Mouse (Mus musculus) layer of hippocampus, postnatal 10 days (tissue): ENCODE data around the gene Gripap1. TPM values are rescaled to one million over a fixed set of nuclear protein-coding genes. Genes with fewer than 3 reads are reported as not detected.

ENCODE experiments used
- DNase-seq, 2 experiments: peaks; one replicate each; pipeline ENCODE4 v3.0.0; 2021; ENCODE audit warnings: low spot score in 2 of 2
- microRNA-seq, 2 experiments: library from miRNA; unstranded; fragments of <30 nt; microRNA quantifications; one replicate each; pipeline ENCODE4 v1.2.0; 2021
- total RNA-seq, 2 experiments: library from RNA; stranded (reverse); gene quantifications; 2 replicates each; pipeline ENCODE4 v1.2.3; 2021

The Gripap1 gene
- total RNA-seq, 2 experiments from 2014 or later = 86.1 to 93.0 TPM

GRCm38 (mm10) chrX:7865786-7866185 is 76.2 kb downstream of the Gripap1 start:
- no peak for DNase-seq

- DNase-seq = no peak
Observed at GRCm38 (mm10) chrX:7867141-7867540, 77.6 kb downstream of the Gripap1 start.

GRCm38 (mm10) chrX:7868506-7868905 is 78.9 kb downstream of the Gripap1 start:
- no peak for DNase-seq

GRCm38 (mm10) chrX:7869826-7870225 is 80.3 kb downstream of the Gripap1 start:
- DNase-seq = no peak

Small RNAs within 50 kb of the gene (microRNA-seq; reads per million reads assigned to microRNA genes)
- 72.5 to 80.8 reads per million in 2 experiments for gene Mir1198

Other genes with a start within 250 kb of the Gripap1 start
- under 1 TPM; 0.21 to 0.22 TPM for gene Foxp3, start 216.1 kb upstream of the Gripap1 start, total RNA-seq
- 10 to 100 TPM; 13.1 to 14.1 TPM for gene Ppp1r3f, start 215.5 kb upstream of the Gripap1 start, total RNA-seq
- gene Ccdc22, start 184.2 kb upstream of the Gripap1 start, total RNA-seq = 10 to 100 TPM; 21.3 to 23.4 TPM
- not detected for gene Cacna1f, start 182.7 kb upstream of the Gripap1 start, total RNA-seq
- gene Syp, start 151.3 kb upstream of the Gripap1 start, total RNA-seq = 1,000 to 10,000 TPM; 1,418 to 1,453 TPM
- gene Prickle3, start 132.5 kb upstream of the Gripap1 start, total RNA-seq = 1 to 10 TPM; 2.0 TPM
- gene Plp2, start 118.4 kb upstream of the Gripap1 start, total RNA-seq = 10 to 100 TPM; 14.9 to 19.3 TPM
- gene Magix, start 108.5 kb upstream of the Gripap1 start, total RNA-seq = under 1 TPM in 1 of 2 experiments, not detected in 1; 0.42 TPM
- gene Gpkow, start 92.6 kb upstream of the Gripap1 start, total RNA-seq = 10 to 100 TPM; 35.5 to 38.4 TPM
- 10 to 100 TPM; 34.3 to 41.8 TPM for gene Wdr45, start 75.4 kb upstream of the Gripap1 start, total RNA-seq
- gene Gm45208, start 67.5 kb upstream of the Gripap1 start, total RNA-seq = not detected
- 10 to 100 TPM; 85.0 to 98.9 TPM for gene Praf2, start 61.3 kb upstream of the Gripap1 start, total RNA-seq
- gene Ccdc120, start 38.9 kb upstream of the Gripap1 start, total RNA-seq = 10 to 100 TPM; 23.0 to 24.5 TPM
- gene Tfe3, start 27.2 kb upstream of the Gripap1 start, total RNA-seq = 10 to 100 TPM; 28.8 to 38.6 TPM
- 10 to 100 TPM; 11.8 to 12.0 TPM for gene Kcnd1, start 32.5 kb downstream of the Gripap1 start, total RNA-seq
- gene Otud5, start 51.6 kb downstream of the Gripap1 start, total RNA-seq = 10 to 100 TPM; 67.3 to 67.8 TPM
- 10 to 100 TPM; 39.1 to 39.9 TPM for gene Pim2, start 88.5 kb downstream of the Gripap1 start, total RNA-seq
- 10 to 100 TPM; 46.7 to 47.4 TPM for gene Slc35a2, start 94.3 kb downstream of the Gripap1 start, total RNA-seq
- gene Pqbp1, start 109.5 kb downstream of the Gripap1 start, total RNA-seq = 10 to 100 TPM; 79.4 to 87.7 TPM
- gene Timm17b, start 109.6 kb downstream of the Gripap1 start, total RNA-seq = 10 to 100 TPM; 31.8 to 33.2 TPM
- not detected for gene Gm10491, start 118.1 kb downstream of the Gripap1 start, total RNA-seq
- not detected for gene Gm10490, start 119.8 kb downstream of the Gripap1 start, total RNA-seq
- 100 to 1,000 TPM; 307 to 355 TPM for gene Pcsk1n, start 130.1 kb downstream of the Gripap1 start, total RNA-seq
- not detected for gene Eras, start 138.8 kb downstream of the Gripap1 start, total RNA-seq
- 10 to 100 TPM; 59.2 to 60.6 TPM for gene Hdac6, start 158.1 kb downstream of the Gripap1 start, total RNA-seq
- gene Gata1, start 188.3 kb downstream of the Gripap1 start, total RNA-seq = not detected
- gene Glod5, start 228.7 kb downstream of the Gripap1 start, total RNA-seq = 1 to 10 TPM in 1 of 2 experiments, under 1 TPM in 1; 0.78 to 1.2 TPM